Comparison of ENCODE assay signal across 13 mouse cellular contexts in genomic region chr10:79843476-79843875, GRCm38 (mm10). TPM values are rescaled to one million over a fixed set of nuclear protein-coding genes. Genes with fewer than 3 reads are reported as not detected.
DNase-seq lines count a peak whose midpoint lies in the region; ATAC-seq and TF ChIP-seq lines count a peak whose summit lies in the region.
"Had no signal": no experiment of that assay in that cellular context is flagged by ENCODE, and none has a peak within 500 bp of the region (broad histone marks: within the 10 kb centered on the region; RNA-seq: fewer than 3 reads in every experiment).

No protein-coding gene starts in this region.

- no peak for TF ChIP-seq POLR2A in limb, embryonic 14.5 days (IDR thresholded peaks at IDR 0.05; ENCODE audit: borderline replicate concordance, extremely low read depth, insufficient read depth, insufficient read length)

- intact Hi-C loops in heart, postnatal 36 days (cut with DNase I): no loop called here

- H3K27ac ChIP-seq in heart, embryonic 16.5 days (ENCODE audit: low read length): no peak overlapping the region
- peak overlapping the region; percentile 36; the same call in 1 of the 2 replicates for H3K27ac ChIP-seq in lung, embryonic 14.5 days (ENCODE audit: low read depth)
- no peak overlapping the region for H3K27ac ChIP-seq in lung, postnatal 0 days (ENCODE audit: low read length)
- peak overlapping the region; percentile 47; the same call in 1 of the 2 replicates for H3K27ac ChIP-seq in embryonic facial prominence, embryonic 12.5 days
- no peak overlapping the region; the same call in 1 of the 2 replicates for H3K27ac ChIP-seq in limb, embryonic 14.5 days (replicated peaks; ENCODE audit: low read depth, low read length)
- H3K27ac ChIP-seq in layer of hippocampus, adult 2 months: no peak overlapping the region

- H3K9me3 ChIP-seq in heart, embryonic 16.5 days (replicated peaks; ENCODE audit: control insufficient read depth, low read length): no peaks in the 10 kb centered on the region
- no peaks in the 10 kb centered on the region for H3K9me3 ChIP-seq in lung, embryonic 14.5 days (ENCODE audit: low read depth, low read length)
- H3K9me3 ChIP-seq in lung, postnatal 0 days (ENCODE audit: low read length): no peaks in the 10 kb centered on the region
- H3K9me3 ChIP-seq in embryonic facial prominence, embryonic 12.5 days: no peaks in the 10 kb centered on the region
- H3K9me3 ChIP-seq in limb, embryonic 14.5 days (ENCODE audit: control insufficient read depth, low read length): no peaks in the 10 kb centered on the region

- no peaks in the 10 kb centered on the region for H3K36me3 ChIP-seq in heart, embryonic 16.5 days (ENCODE audit: control insufficient read depth, insufficient read depth)
- H3K36me3 ChIP-seq in lung, embryonic 14.5 days (ENCODE audit: insufficient read depth): no peaks in the 10 kb centered on the region
- no peaks in the 10 kb centered on the region for H3K36me3 ChIP-seq in lung, postnatal 0 days (ENCODE audit: insufficient read depth, low read length)
- H3K36me3 ChIP-seq in embryonic facial prominence, embryonic 12.5 days: no peaks in the 10 kb centered on the region
- H3K36me3 ChIP-seq in limb, embryonic 14.5 days (ENCODE audit: control insufficient read depth, insufficient read depth, low read length): no peaks in the 10 kb centered on the region

- TF ChIP-seq CTCF in lung, embryonic 14.5 days (IDR thresholded peaks at IDR 0.05; ENCODE audit: low read depth): no peak
- no peak for TF ChIP-seq CTCF in lung, postnatal 0 days (IDR thresholded peaks at IDR 0.05)
- no peak for TF ChIP-seq CTCF in layer of hippocampus, adult 2 months (conservative IDR thresholded peaks at IDR 0.05)

- no peaks in the 10 kb centered on the region for H3K27me3 ChIP-seq in heart, embryonic 16.5 days (ENCODE audit: control insufficient read depth, insufficient read depth, low read length)
- H3K27me3 ChIP-seq in lung, embryonic 14.5 days (ENCODE audit: insufficient read depth, low read length): no peaks in the 10 kb centered on the region
- no peaks in the 10 kb centered on the region for H3K27me3 ChIP-seq in lung, postnatal 0 days (replicated peaks; ENCODE audit: insufficient read depth, low read length)
- no peaks in the 10 kb centered on the region for H3K27me3 ChIP-seq in embryonic facial prominence, embryonic 12.5 days
- H3K27me3 ChIP-seq in limb, embryonic 14.5 days (ENCODE audit: control insufficient read depth, insufficient read depth, low read length): no peaks in the 10 kb centered on the region

- H3K9ac ChIP-seq in heart, embryonic 16.5 days (ENCODE audit: low read length): peak overlapping the region; percentile 29; the same call in 1 of the 2 replicates
- H3K9ac ChIP-seq in lung, embryonic 14.5 days: no peak overlapping the region
- no peak overlapping the region for H3K9ac ChIP-seq in lung, postnatal 0 days (replicated peaks; ENCODE audit: low read depth)
- H3K9ac ChIP-seq in embryonic facial prominence, embryonic 12.5 days: no peak overlapping the region
- H3K9ac ChIP-seq in limb, embryonic 14.5 days (ENCODE audit: low read depth, low read length, severe bottlenecking): no peak overlapping the region

- no peak for DNase-seq in heart, postnatal 36 days
- DNase-seq in lung, embryonic 14.5 days: peak; percentile 88
- DNase-seq in lung, postnatal 0 days (ENCODE audit: low spot score): no peak
- DNase-seq in limb, embryonic 14.5 days (ENCODE audit: low spot score): peak; percentile 60
- no peak for DNase-seq in layer of hippocampus, adult 2 months (ENCODE audit: low spot score in 2 of 2)
- DNase-seq: heart, postnatal 4 days; layer of hippocampus, adult 9-11 months; liver; thymus, postnatal 25 days had no signal

- H3K4me3 ChIP-seq in heart, embryonic 16.5 days (ENCODE audit: low read length): no peak overlapping the region
- H3K4me3 ChIP-seq in lung, embryonic 14.5 days (ENCODE audit: low read depth, low read length): no peak overlapping the region
- no peak overlapping the region for H3K4me3 ChIP-seq in lung, postnatal 0 days (ENCODE audit: low read depth, low read length)
- no peak overlapping the region for H3K4me3 ChIP-seq in embryonic facial prominence, embryonic 12.5 days
- H3K4me3 ChIP-seq in limb, embryonic 14.5 days (replicated peaks; ENCODE audit: low read length): no peak overlapping the region
- no peak overlapping the region for H3K4me3 ChIP-seq in layer of hippocampus, adult 2 months

- WGBS in heart, embryonic 16.5 days: 54% methylated on average over 6 of the region's 6 CpGs
- 33% methylated on average over 6 of the region's 6 CpGs for WGBS in lung, embryonic 14.5 days
- 26% methylated on average over 6 of the region's 6 CpGs for WGBS in lung, postnatal 0 days
- 61% methylated on average over 6 of the region's 6 CpGs for WGBS in embryonic facial prominence, embryonic 12.5 days
- WGBS in limb, embryonic 14.5 days: 49% methylated on average over 6 of the region's 6 CpGs

- H3K4me2 ChIP-seq in heart, embryonic 16.5 days (ENCODE audit: low read depth, low read length): no peak overlapping the region
- peak overlapping the region; percentile 10; the same call in 1 of the 2 replicates for H3K4me2 ChIP-seq in lung, embryonic 14.5 days
- H3K4me2 ChIP-seq in lung, postnatal 0 days (replicated peaks; ENCODE audit: low read depth, low read length): no peak overlapping the region
- H3K4me2 ChIP-seq in embryonic facial prominence, embryonic 12.5 days (replicated peaks): no peak overlapping the region
- no peak overlapping the region for H3K4me2 ChIP-seq in limb, embryonic 14.5 days (replicated peaks; ENCODE audit: low read depth, low read length, severe bottlenecking)

- no peak for TF ChIP-seq EP300 in lung, postnatal 0 days (IDR thresholded peaks at IDR 0.05)

- no peak for ATAC-seq in heart, embryonic 16.5 days (replicated peaks; ENCODE audit: extremely low read depth, insufficient read depth, low FRiP score)
- no peak for ATAC-seq in lung, embryonic 14.5 days (ENCODE audit: insufficient read depth)
- no peak for ATAC-seq in lung, postnatal 0 days
- no peak for ATAC-seq in embryonic facial prominence, embryonic 12.5 days (ENCODE audit: insufficient number of reproducible peaks, insufficient read depth, low FRiP score, low TSS enrichment)
- ATAC-seq in limb, embryonic 14.5 days (ENCODE audit: low FRiP score, low read depth): no peak

- peaks cover 16% of the 10 kb centered on the region for H3K4me1 ChIP-seq in heart, embryonic 16.5 days (ENCODE audit: control insufficient read depth, insufficient read depth, low read length)
- peaks cover 9% of the 10 kb centered on the region; the same call in 1 of the 2 replicates for H3K4me1 ChIP-seq in lung, embryonic 14.5 days (ENCODE audit: insufficient read depth)
- H3K4me1 ChIP-seq in lung, postnatal 0 days (ENCODE audit: insufficient read depth, low read depth, low read length): peaks cover 3% of the 10 kb centered on the region; the same call in 1 of the 2 replicates
- H3K4me1 ChIP-seq in embryonic facial prominence, embryonic 12.5 days: peaks cover 29% of the 10 kb centered on the region
- peaks cover 27% of the 10 kb centered on the region for H3K4me1 ChIP-seq in limb, embryonic 14.5 days (ENCODE audit: control insufficient read depth, insufficient read depth, low read length)

RNA-seq across cellular contexts. Expression of gene Ptbp1, which starts 10.8 kb away (rescaled TPM):
- 125 and 146 TPM in 2 replicates for polyA plus RNA-seq in heart, embryonic 16.5 days (2015; fragmentation: Nextera tagmentation; extraction: Ambion mirVana)
- total RNA-seq in heart, postnatal 36 days (2021): 10 to 100 TPM; 50.9 to 51.2 TPM
- polyA plus RNA-seq in lung, embryonic 14.5 days (2014; fragmentation: Nextera tagmentation; extraction: Ambion mirVana): 355 and 366 TPM in 2 replicates
- 107 and 109 TPM in 2 replicates for polyA plus RNA-seq in lung, postnatal 0 days (2015; fragmentation: Nextera tagmentation; extraction: Ambion mirVana)
- 352 and 363 TPM in 2 replicates for polyA plus RNA-seq in embryonic facial prominence, embryonic 12.5 days (2016; fragmentation: Nextera tagmentation; extraction: Ambion mirVana)
- 536 and 644 TPM in 2 replicates for polyA plus RNA-seq in limb, embryonic 14.5 days (2012; rRNA removed)
- polyA plus RNA-seq in limb, embryonic 14.5 days (2014; fragmentation: Nextera tagmentation; extraction: Ambion mirVana): 262 and 279 TPM in 2 replicates
- 10 to 100 TPM; 56.9 to 58.7 TPM for total RNA-seq in layer of hippocampus, adult 2 months (2021)

RNA-seq across cellular contexts. Expression of gene Misp, which starts 22.7 kb away (rescaled TPM):
- 1.8 and 1.9 TPM in 2 replicates for polyA plus RNA-seq in heart, embryonic 16.5 days (2015; fragmentation: Nextera tagmentation; extraction: Ambion mirVana)
- under 1 TPM in 1 of 2 experiments, not detected in 1; 0.62 TPM for total RNA-seq in heart, postnatal 36 days (2021)
- polyA plus RNA-seq in lung, embryonic 14.5 days (2014; fragmentation: Nextera tagmentation; extraction: Ambion mirVana): 5.0 and 6.1 TPM in 2 replicates
- polyA plus RNA-seq in lung, postnatal 0 days (2015; fragmentation: Nextera tagmentation; extraction: Ambion mirVana): 10.5 and 10.6 TPM in 2 replicates
- polyA plus RNA-seq in embryonic facial prominence, embryonic 12.5 days (2016; fragmentation: Nextera tagmentation; extraction: Ambion mirVana): 2.0 and 3.1 TPM in 2 replicates
- polyA plus RNA-seq in limb, embryonic 14.5 days (2012; rRNA removed): 0.41 and 0.50 TPM in 2 replicates
- polyA plus RNA-seq in limb, embryonic 14.5 days (2014; fragmentation: Nextera tagmentation; extraction: Ambion mirVana): 0.54 and 1.2 TPM in 2 replicates
- 1 to 10 TPM in 1 of 2 experiments, under 1 TPM in 1; 0.54 to 1.1 TPM for total RNA-seq in layer of hippocampus, adult 2 months (2021)
- total RNA-seq: monocyte, adult 5-6 weeks had no signal

RNA-seq across cellular contexts. Expression of gene Prtn3, which starts 30.8 kb away (rescaled TPM):
- 1.2 and 1.9 TPM in 2 replicates for polyA plus RNA-seq in heart, embryonic 16.5 days (2015; fragmentation: Nextera tagmentation; extraction: Ambion mirVana)
- not detected for total RNA-seq in heart, postnatal 36 days (2021)
- 3.5 and 3.7 TPM in 2 replicates for polyA plus RNA-seq in lung, embryonic 14.5 days (2014; fragmentation: Nextera tagmentation; extraction: Ambion mirVana)
- polyA plus RNA-seq in lung, postnatal 0 days (2015; fragmentation: Nextera tagmentation; extraction: Ambion mirVana): 2.2 and 2.4 TPM in 2 replicates
- polyA plus RNA-seq in embryonic facial prominence, embryonic 12.5 days (2016; fragmentation: Nextera tagmentation; extraction: Ambion mirVana): 10.1 and 11.3 TPM in 2 replicates
- polyA plus RNA-seq in limb, embryonic 14.5 days (2012; rRNA removed): 10.3 and 17.3 TPM in 2 replicates
- 5.9 and 8.2 TPM in 2 replicates for polyA plus RNA-seq in limb, embryonic 14.5 days (2014; fragmentation: Nextera tagmentation; extraction: Ambion mirVana)
- 1 to 10 TPM; 1.5 to 2.6 TPM for total RNA-seq in layer of hippocampus, adult 2 months (2021)
- total RNA-seq: heart, postnatal 4 days; monocyte, adult 5-6 weeks had no signal

RNA-seq across cellular contexts. Expression of gene Plppr3, which starts 31.0 kb away (rescaled TPM):
- polyA plus RNA-seq in heart, embryonic 16.5 days (2015; fragmentation: Nextera tagmentation; extraction: Ambion mirVana): 9.1 and 9.8 TPM in 2 replicates
- not detected for total RNA-seq in heart, postnatal 36 days (2021)
- 31.3 and 37.4 TPM in 2 replicates for polyA plus RNA-seq in lung, embryonic 14.5 days (2014; fragmentation: Nextera tagmentation; extraction: Ambion mirVana)
- polyA plus RNA-seq in lung, postnatal 0 days (2015; fragmentation: Nextera tagmentation; extraction: Ambion mirVana): 3.9 and 4.8 TPM in 2 replicates
- 169 and 181 TPM in 2 replicates for polyA plus RNA-seq in embryonic facial prominence, embryonic 12.5 days (2016; fragmentation: Nextera tagmentation; extraction: Ambion mirVana)
- 220 and 326 TPM in 2 replicates for polyA plus RNA-seq in limb, embryonic 14.5 days (2012; rRNA removed)
- 61.5 and 79.7 TPM in 2 replicates for polyA plus RNA-seq in limb, embryonic 14.5 days (2014; fragmentation: Nextera tagmentation; extraction: Ambion mirVana)
- total RNA-seq in layer of hippocampus, adult 2 months (2021): 10 to 100 TPM; 33.7 to 37.1 TPM

RNA-seq across cellular contexts. Expression of gene Elane, which starts 42.6 kb away (rescaled TPM):
- 0.20 and 1.1 TPM in 2 replicates for polyA plus RNA-seq in heart, embryonic 16.5 days (2015; fragmentation: Nextera tagmentation; extraction: Ambion mirVana)
- not detected for total RNA-seq in heart, postnatal 36 days (2021)
- polyA plus RNA-seq in lung, embryonic 14.5 days (2014; fragmentation: Nextera tagmentation; extraction: Ambion mirVana): 0.18 and 0.26 TPM in 2 replicates
- polyA plus RNA-seq in lung, postnatal 0 days (2015; fragmentation: Nextera tagmentation; extraction: Ambion mirVana): 0.92 TPM in 1 of 2 replicates, not detected in the other
- 0.33 and 0.55 TPM in 2 replicates for polyA plus RNA-seq in embryonic facial prominence, embryonic 12.5 days (2016; fragmentation: Nextera tagmentation; extraction: Ambion mirVana)
- polyA plus RNA-seq in limb, embryonic 14.5 days (2012; rRNA removed): 0.35 and 1.8 TPM in 2 replicates
- 0.62 and 1.2 TPM in 2 replicates for polyA plus RNA-seq in limb, embryonic 14.5 days (2014; fragmentation: Nextera tagmentation; extraction: Ambion mirVana)
- total RNA-seq in layer of hippocampus, adult 2 months (2021): not detected
- total RNA-seq: heart, postnatal 4 days; monocyte, adult 5-6 weeks had no signal
- polyA plus RNA-seq: cortical plate, adult 2 months had no signal

Comparison
In these comparisons a context has a peak if more than half of its experiments do, and no peak if none do; other contexts are left out.
1. H3K27ac ChIP-seq: peak in lung, embryonic 14.5 days (single experiment) and embryonic facial prominence, embryonic 12.5 days (single experiment); none in heart, embryonic 16.5 days (single experiment), lung, postnatal 0 days (single experiment), limb, embryonic 14.5 days (single experiment) and layer of hippocampus, adult 2 months (single experiment).
2. DNase-seq: peak in lung, embryonic 14.5 days (single experiment) and limb, embryonic 14.5 days (single experiment); none in heart, postnatal 36 days (0 of 2), lung, postnatal 0 days (single experiment) and layer of hippocampus, adult 2 months (0 of 2).